Mouse (Mus musculus) neural tube, embryonic 11.5 days (tissue): ENCODE measurements around the gene Tie1. TPM values are rescaled to one million over a fixed set of nuclear protein-coding genes. Genes with fewer than 3 reads are reported as not detected.

Source experiments
- polyA plus RNA-seq: library from polyadenylated mRNA; unstranded; fragments of >200 nt; fragmentation: Nextera tagmentation; extraction: Ambion mirVana; gene quantifications from 2 replicates; pipeline ENCODE4 v1.2.1, GENCODE M21; 2014

Tie1 gene
- polyA plus RNA-seq, 1 experiment from 2014 or later: 14.5 TPM

Other genes with a start within 250 kb of the Tie1 start
- gene Ptprf, start 198.7 kb downstream of the Tie1 start, polyA plus RNA-seq: 68.9 and 80.1 TPM in 2 replicates
- 11.3 and 11.6 TPM in 2 replicates for gene Szt2, start 80.8 kb downstream of the Tie1 start, polyA plus RNA-seq
- gene Med8, start 80.7 kb downstream of the Tie1 start, polyA plus RNA-seq: 139 and 152 TPM in 2 replicates
- gene Elovl1, start 62.0 kb downstream of the Tie1 start, polyA plus RNA-seq: 42.3 and 48.7 TPM in 2 replicates
- gene Cdc20, start 52.7 kb downstream of the Tie1 start, polyA plus RNA-seq: 290 TPM in 2 replicates
- gene Mpl, start 32.5 kb downstream of the Tie1 start, polyA plus RNA-seq: 1.0 and 2.1 TPM in 2 replicates
- gene 2610528J11Rik, start 36.9 kb upstream of the Tie1 start, polyA plus RNA-seq: 0.43 and 0.74 TPM in 2 replicates
- gene Tmem125, start 54.0 kb upstream of the Tie1 start, polyA plus RNA-seq: 0.66 TPM in 1 of 2 replicates, not detected in the other
- 0.47 and 0.48 TPM in 2 replicates for gene Cfap57, start 130.7 kb upstream of the Tie1 start, polyA plus RNA-seq
- 165 and 170 TPM in 2 replicates for gene Ebna1bp2, start 130.7 kb upstream of the Tie1 start, polyA plus RNA-seq
- gene Olfr62, start 168.9 kb upstream of the Tie1 start, polyA plus RNA-seq: not detected in 2 replicates
- gene Olfr1342, start 202.7 kb upstream of the Tie1 start, polyA plus RNA-seq: not detected in 2 replicates
- not detected in 2 replicates for gene Olfr1341, start 213.5 kb upstream of the Tie1 start, polyA plus RNA-seq
- gene Olfr1340, start 230.1 kb upstream of the Tie1 start, polyA plus RNA-seq: not detected in 2 replicates
- gene Olfr1339, start 242.1 kb upstream of the Tie1 start, polyA plus RNA-seq: not detected in 2 replicates